Mouse (Mus musculus): ENCODE measurements around the gene Wdr91. TPM values are rescaled to one million over a fixed set of nuclear protein-coding genes. Genes with fewer than 3 reads are reported as not detected.

Wdr91 gene
- polyA plus RNA-seq, 1 experiment: 13.9 TPM

DNA sequence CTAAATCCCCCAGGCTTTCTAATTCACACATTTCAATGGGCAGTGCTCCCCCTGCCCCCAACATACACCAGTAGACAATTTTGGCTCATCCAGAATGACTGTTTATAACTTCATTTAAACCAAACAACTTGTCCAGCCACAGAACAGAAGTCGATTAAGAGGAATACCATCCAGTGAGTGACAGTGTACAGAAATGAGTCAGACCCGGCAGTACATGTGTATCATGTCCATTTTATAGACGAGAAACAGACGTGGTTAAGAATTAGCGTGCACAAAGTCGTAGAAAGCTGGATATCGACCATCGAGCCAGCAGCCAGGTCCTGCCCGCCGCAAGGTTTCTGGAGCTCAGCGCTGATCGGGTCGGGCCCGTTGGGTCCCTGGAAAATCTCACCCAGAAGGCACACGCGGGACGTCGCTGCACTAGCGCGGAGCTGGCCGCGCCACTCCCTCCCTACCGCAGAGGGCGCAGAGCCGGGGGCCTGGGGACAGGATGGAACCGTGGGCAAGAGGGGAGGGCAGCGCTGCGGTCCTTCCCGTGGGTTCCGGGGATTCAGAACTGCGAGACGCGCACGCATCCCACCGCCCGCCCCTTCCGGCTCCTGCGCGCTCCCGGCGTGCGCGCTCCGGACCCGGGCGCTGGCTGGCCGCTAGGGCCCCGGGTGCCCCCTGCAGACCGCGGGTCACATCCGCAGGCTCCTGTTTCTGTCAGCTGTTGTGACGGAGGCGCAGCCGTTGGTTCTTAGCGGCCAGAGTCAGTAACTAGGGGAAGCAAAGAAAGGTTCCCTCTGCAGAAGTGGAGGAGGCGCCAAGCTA lies 33.0 kb downstream of the Wdr91 start, which contains the start of gene Cyren:
Gene Cyren, minus strand, starts transcription at position 552 of the 813 bp plus-strand sequence.
- H3K27ac ChIP-seq (replicated peaks; ENCODE audit: low read depth, low read length): peak within 1 kb of the TSS; percentile 92
- peak within 1 kb of the TSS; percentile 77 for H3K4me3 ChIP-seq (ENCODE audit: insufficient read depth, low read depth, low read length)
- peaks cover 31% of the 10 kb centered on the region for H3K4me1 ChIP-seq (ENCODE audit: control insufficient read depth, insufficient read depth, insufficient read length, low read length)

DNA sequence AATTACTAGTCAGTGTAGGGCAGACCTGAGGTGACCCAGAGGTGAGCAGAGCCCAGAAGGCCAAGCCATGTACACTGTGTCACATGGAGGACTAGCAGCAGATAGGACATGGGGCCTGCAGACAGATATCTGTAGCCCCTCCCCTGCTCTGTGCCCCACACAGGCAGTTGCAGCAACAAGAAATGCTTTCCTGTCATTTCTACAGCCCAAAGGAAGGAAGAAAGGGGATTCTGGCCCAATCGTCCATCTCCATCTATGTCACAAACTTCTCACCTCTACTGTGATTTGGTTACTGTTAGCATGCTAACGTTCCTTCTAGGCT lies 33.9 kb downstream of the Wdr91 start:
- Histone ChIP-seq H3K4me3 (ENCODE audit: insufficient read depth, low read depth, low read length) (peak overlapping the region; percentile 77; the same call in 1 of the 2 replicates), H3K4me1 (ENCODE audit: control insufficient read depth, insufficient read depth, insufficient read length, low read length) (peaks cover 41% of the 10 kb centered on the region), H3K27ac (replicated peaks; ENCODE audit: low read depth, low read length) (peak overlapping the region; percentile 92)

DNA sequence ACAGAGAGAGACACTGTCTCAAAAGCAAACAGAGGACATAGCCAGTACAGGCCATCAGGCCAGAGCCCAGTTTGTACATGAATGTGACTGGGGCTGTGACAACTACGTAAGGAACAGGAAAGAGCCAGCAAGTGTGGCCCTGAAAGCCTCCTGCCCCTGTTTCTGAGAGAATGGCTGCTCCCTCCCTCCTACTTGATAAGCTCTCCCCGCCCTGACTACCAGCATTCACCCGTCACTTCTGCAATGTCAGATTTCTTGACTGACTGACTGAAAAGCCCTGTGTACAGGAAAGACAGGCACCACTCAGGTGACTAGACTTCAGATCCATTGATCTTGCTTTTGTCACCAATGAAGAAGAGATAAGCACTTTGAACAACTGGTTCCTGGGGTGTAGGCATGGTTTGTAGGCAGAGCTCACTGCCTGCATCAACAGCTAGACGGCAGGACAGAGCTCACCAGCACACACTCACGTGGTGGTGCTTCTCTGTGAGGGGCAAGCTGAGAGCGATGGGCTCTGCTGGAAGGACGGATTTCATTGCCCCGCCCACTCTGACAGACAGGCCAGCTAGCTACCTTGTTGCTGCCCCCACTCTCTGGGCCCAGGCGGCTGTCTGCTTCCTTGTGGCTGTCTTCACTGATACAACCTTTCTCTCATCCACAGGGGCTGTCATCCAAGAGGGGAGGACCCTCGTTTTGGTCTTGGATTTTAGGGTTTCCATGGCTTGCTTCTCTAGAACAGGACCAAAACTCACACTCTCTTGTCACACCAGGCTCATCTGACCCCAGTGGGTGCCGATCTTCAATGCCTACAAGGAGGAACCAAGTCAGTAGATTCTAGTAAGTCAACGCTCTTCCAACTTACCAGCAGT lies 34.5 kb downstream of the Wdr91 start:
- H3K27ac ChIP-seq (replicated peaks; ENCODE audit: low read depth, low read length): peak overlapping the region; percentile 92
- H3K4me1 ChIP-seq (ENCODE audit: control insufficient read depth, insufficient read depth, insufficient read length, low read length): peaks cover 41% of the 10 kb centered on the region
- H3K4me3 ChIP-seq (ENCODE audit: insufficient read depth, low read depth, low read length): peak overlapping the region; percentile 77

DNA sequence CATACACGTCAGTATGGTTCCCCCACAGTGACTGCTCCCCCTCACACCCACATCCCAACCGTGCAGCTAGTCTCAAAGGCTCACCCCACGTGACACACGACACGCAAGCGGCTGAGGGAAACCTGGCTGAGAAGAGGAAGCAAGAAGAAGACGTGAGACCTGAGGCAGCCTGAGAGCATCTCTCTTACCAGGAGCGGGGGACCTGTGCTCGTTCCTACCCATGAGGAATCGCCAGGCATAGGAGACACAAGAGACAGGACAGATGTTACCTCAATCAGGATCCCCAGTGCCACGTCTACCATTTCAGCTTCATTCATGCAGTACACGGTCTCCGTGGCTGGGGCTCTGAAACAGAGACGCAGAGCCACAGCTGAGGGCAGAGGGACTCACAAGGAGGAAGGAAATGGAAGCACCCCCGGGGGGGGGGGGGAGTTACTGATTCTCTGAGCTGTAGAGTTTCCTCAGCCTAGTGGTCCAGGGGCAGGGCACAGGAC lies 35.4 kb downstream of the Wdr91 start:
- Histone ChIP-seq H3K4me1 (ENCODE audit: control insufficient read depth, insufficient read depth, insufficient read length, low read length) (peaks cover 46% of the 10 kb centered on the region), H3K27ac (replicated peaks; ENCODE audit: low read depth, low read length) (peak overlapping the region; percentile 92), H3K4me3 (ENCODE audit: insufficient read depth, low read depth, low read length) (peak overlapping the region; percentile 77)

DNA sequence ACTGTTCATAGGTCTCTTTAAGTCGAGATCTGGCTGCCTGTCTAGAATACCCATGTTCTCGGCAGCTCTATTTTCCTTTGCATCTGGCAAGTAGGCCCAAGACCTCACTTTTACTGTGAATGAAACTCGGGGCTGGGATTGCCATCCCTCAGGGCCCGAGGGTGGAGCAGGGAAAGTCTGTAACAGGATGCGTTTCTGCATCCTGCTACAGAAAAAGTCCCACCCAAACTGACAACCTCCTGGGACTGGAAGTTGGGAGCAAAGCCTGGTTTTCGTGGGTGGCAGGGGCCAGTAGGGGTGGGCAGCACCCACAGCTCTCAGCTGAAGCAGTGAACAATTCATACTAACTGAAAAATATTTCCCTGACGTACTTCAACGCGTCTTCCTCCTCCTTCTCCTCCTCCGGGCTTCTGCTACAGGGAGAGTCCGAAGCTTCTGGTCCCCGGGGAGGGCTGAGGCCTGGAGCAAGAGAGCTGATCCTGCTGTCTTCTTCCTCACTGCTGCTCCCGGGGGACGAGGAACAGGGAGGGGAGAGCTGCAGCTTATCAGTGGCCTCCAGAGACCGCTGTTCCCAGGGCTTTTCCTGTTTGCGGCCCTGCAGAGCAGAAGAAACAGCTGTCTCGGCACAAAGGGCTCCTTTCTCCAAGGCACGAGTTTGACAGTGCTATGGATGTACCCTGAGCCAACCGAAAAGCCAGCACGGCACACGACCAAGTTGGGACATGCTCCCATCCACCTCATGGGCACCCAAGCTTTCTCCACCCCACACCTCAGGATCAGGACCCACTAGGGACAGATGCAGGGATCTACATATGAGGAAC lies 36.4 kb downstream of the Wdr91 start:
- Histone ChIP-seq H3K27ac (replicated peaks; ENCODE audit: low read depth, low read length) (peak overlapping the region; percentile 92), H3K4me3 (ENCODE audit: insufficient read depth, low read depth, low read length) (peak overlapping the region; percentile 77), H3K4me1 (ENCODE audit: control insufficient read depth, insufficient read depth, insufficient read length, low read length) (peaks cover 54% of the 10 kb centered on the region)

DNA sequence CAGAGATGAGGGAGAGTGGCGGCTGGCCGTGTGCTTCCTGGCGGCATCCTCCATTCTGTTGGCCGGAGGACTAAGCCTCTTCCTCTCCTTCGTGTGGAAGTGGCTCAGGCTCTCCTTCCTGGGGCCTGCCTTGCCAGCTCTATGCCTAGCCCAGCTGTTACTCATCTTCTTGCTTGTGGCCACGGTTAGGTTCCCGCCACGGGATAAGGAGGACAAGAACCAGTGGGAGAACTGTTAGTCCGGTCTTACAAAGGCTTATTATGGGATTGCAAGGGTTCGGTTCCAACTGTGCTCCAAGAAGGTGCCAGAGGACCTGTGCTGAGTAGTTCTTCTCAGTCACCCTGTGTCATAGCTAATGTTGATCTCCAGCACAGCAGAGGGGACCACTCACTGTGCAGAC lies 37.8 kb downstream of the Wdr91 start:
- H3K4me3 ChIP-seq (ENCODE audit: insufficient read depth, low read depth, low read length): no peak overlapping the region
- H3K4me1 ChIP-seq (ENCODE audit: control insufficient read depth, insufficient read depth, insufficient read length, low read length): peaks cover 54% of the 10 kb centered on the region
- peak overlapping the region; percentile 92 for H3K27ac ChIP-seq (replicated peaks; ENCODE audit: low read depth, low read length)

DNA sequence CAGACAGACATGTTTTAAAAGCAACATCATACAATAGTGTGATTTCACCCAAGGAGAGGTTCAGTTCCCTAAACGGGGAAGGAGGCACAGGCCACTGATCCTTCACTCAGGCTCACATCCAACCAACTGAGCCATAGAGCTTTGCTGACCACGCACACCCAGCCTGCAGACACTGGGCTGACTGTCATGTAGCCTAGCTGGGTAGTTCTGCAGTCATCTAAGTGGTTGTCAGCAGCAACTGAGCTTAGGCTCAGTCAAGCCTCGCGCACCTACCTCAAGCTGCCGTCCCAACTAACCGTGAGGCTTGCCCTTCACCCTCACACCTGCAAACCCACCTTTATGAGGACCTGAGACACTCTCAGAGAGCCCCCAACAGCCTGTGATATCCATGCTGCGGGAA lies 38.7 kb downstream of the Wdr91 start:
- Histone ChIP-seq H3K27ac (replicated peaks; ENCODE audit: low read depth, low read length) (peak overlapping the region; percentile 92), H3K4me3 (ENCODE audit: insufficient read depth, low read depth, low read length) (no peak overlapping the region), H3K4me1 (ENCODE audit: control insufficient read depth, insufficient read depth, insufficient read length, low read length) (peaks cover 52% of the 10 kb centered on the region)

DNA sequence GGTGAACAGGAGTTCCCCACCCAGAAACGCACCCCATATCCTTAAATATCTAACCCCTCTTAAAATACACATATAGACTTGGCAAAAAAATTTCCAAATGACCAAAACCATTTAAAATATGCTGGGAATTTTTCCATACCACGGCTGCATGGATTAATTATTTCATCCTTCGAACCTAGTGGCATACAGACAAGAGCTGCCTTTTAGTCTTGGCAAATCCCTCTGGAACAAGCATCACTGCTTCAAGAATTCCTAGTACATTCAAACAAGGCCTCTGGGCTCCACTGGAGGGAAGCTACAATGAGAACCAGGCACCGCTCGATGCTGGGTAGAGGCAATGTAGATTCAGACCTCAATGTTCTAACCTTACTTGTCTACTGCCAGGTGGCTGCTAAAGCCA lies 40.0 kb downstream of the Wdr91 start:
- Histone ChIP-seq H3K4me1 (ENCODE audit: control insufficient read depth, insufficient read depth, insufficient read length, low read length) (peaks cover 44% of the 10 kb centered on the region), H3K4me3 (ENCODE audit: insufficient read depth, low read depth, low read length) (no peak overlapping the region), H3K27ac (replicated peaks; ENCODE audit: low read depth, low read length) (peak overlapping the region; percentile 97; the same call in 1 of the 2 replicates)

DNA sequence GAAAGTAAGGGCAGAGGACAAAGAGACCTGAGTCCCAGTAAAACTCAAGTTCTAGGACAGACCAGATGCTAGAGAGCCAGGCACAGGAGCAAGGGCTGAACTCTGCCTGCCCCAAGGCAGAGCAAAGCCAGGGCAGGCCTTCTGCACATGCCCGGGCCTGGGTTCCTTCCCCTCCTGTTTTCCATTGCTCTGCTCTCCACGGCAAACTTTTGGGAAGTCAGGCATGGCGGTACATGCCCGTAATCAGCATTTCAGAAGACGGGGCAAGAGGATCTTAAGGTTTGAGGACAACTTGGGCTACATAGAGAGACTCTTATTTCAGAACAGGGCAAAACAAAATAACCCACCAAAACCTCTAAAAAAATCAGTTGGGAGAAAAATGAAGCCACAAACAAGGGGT lies 40.5 kb downstream of the Wdr91 start:
- H3K4me3 ChIP-seq (ENCODE audit: insufficient read depth, low read depth, low read length): 0 out of 2 replicates have a peak overlapping the region, but pooled peaks have one; percentile 8

DNA sequence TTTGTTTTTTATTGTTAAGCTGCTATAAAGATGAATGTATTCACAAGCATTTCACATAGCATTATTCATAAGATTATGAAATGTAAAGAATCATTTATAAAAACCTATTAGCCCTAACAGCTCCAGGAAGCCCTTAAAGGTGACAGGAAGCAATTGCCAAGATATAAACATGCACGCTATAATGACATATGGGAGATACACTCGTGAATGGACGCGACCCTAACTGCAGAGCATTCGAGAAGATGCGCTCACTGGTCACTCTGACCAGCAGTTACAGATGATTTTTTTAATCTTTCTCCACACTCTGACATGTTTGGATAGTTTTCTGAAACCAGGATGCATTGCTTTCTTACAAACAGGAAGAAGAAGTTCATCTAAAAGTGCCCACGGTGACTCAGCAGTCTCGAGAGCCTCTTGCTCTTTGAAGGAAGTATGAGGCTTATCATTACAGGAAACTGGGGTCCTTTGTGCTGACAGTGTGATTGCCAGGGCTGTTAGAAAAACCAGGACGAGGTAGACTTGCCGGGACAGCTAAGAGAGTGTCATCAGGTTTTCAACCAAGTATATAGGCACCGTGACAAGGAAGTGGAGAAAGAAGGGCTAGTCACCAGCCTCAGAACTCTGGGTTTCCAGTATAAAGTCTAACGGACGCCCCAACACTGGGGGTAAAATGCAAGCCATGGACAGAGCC lies 41.3 kb downstream of the Wdr91 start:
- peak overlapping the region; percentile 97 for H3K27ac ChIP-seq (replicated peaks; ENCODE audit: low read depth, low read length)
- peaks cover 34% of the 10 kb centered on the region for H3K4me1 ChIP-seq (ENCODE audit: control insufficient read depth, insufficient read depth, insufficient read length, low read length)
- peak overlapping the region; percentile 56; the same call in 1 of the 2 replicates for H3K4me3 ChIP-seq (ENCODE audit: insufficient read depth, low read depth, low read length)

More for the DNA sequence above, 40.5 kb downstream of the Wdr91 start:
- H3K27ac ChIP-seq (replicated peaks; ENCODE audit: low read depth, low read length): peak overlapping the region; percentile 97
- peaks cover 40% of the 10 kb centered on the region for H3K4me1 ChIP-seq (ENCODE audit: control insufficient read depth, insufficient read depth, insufficient read length, low read length)

DNA sequence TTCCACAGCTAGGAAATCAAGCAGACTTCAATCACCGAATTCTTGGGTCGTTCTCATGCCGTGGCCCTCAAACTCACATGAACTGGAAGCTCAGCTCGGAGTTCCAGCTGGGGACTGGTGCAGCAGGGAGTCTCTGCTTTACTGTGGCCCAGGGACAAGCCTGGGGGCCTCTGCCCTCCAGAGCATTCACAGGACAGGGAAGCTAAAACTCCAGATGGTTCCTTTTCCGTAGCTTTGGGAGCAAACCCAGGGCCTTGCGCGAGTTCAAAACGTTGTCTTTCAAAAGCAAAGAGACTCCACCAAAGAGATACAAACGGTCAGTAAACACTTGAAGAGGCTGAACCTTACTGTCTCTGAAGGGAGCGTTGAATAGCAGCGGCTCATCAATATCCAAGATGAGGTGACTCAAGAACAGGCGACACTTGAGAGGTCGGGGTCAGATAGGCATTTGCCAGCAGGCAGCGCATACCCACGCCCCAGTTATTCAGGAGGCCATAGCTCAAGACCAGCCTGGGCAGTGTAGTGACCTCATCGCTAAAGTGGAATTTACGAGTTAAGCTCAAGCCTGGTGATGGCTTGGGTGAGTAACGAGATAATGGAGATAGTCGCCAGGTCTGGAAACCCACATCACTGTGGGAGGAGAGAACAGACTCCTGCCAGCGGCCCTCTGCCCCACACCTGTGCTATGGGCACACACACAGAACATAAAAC lies 42.0 kb downstream of the Wdr91 start:
- Histone ChIP-seq H3K27ac (replicated peaks; ENCODE audit: low read depth, low read length) (peak overlapping the region; percentile 97), H3K4me1 (ENCODE audit: control insufficient read depth, insufficient read depth, insufficient read length, low read length) (peaks cover 34% of the 10 kb centered on the region), H3K4me3 (ENCODE audit: insufficient read depth, low read depth, low read length) (peak overlapping the region; percentile 56)

DNA sequence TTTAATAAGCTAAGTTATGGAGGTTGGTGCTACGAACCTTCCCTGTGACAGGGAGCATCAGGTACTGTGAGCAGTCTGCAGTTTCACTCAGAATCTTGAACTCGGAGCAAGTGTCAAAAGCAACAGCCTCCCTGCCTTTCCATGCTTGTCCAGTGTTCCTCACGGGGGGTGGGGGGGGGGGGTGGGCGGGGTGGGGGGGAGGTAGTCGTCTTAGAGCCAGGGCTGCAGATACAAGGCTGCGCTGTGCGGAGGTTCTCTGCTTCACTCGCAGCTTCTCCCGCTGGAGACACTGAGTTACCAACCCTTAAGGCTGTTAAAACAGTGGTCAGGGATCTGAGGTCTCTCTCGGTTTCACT lies 42.7 kb downstream of the Wdr91 start:
- Histone ChIP-seq H3K4me1 (ENCODE audit: control insufficient read depth, insufficient read depth, insufficient read length, low read length) (peaks cover 31% of the 10 kb centered on the region), H3K4me3 (ENCODE audit: insufficient read depth, low read depth, low read length) (peak overlapping the region; percentile 56), H3K27ac (replicated peaks; ENCODE audit: low read depth, low read length) (peak overlapping the region; percentile 99)

DNA sequence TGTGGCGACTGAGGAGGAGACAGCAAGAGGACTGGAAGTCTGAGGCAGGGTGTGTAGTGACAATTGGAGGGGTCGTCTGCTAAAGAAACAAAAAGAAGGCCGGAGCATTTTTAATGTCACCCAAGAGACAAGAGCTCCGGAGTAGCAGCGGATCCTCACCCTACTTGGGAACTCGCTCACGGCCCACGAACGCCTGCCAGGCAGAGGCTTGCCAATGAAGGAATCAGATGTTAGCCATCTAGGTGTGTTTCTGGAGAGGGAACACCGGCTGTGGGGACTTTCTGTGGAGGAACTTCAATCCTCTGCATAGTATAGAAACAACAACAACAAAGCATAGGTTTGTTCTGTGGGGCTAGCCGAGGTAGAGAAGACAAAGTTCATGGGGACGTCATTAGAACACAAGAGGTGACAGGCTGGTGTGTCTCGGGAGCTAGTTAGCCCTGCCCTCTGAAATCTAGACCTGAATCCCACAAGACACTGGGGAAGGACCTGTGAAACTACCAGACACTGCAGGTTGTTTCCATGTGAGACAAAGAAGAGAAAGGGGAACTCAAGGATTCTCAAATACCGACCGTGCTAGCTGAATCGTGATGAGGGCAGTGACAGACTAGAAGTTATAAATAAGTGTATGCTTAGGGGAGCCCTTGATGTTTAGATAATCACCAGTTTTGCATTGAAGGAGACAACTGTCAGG lies 43.2 kb downstream of the Wdr91 start:
- Histone ChIP-seq H3K4me1 (ENCODE audit: control insufficient read depth, insufficient read depth, insufficient read length, low read length) (peaks cover 26% of the 10 kb centered on the region), H3K27ac (replicated peaks; ENCODE audit: low read depth, low read length) (peak overlapping the region; percentile 99), H3K4me3 (ENCODE audit: insufficient read depth, low read depth, low read length) (peak overlapping the region; percentile 53)

Measured in brown adipose tissue, adult 24 weeks (tissue).